Mouse (Mus musculus) induced T-regulatory cell, adult 2 months (primary cell): ENCODE measurements around the gene Agr2.

Source experiments
- DNase-seq: peaks from one replicate; pipeline ENCODE4 v3.0.0-alpha.2; 2012; ENCODE audit warnings: low read depth

Agr2 gene

GRCm38 (mm10) chr12:36026126-36026525 is 33.4 kb downstream of the Agr2 start:
- no peak for DNase-seq

DNA sequence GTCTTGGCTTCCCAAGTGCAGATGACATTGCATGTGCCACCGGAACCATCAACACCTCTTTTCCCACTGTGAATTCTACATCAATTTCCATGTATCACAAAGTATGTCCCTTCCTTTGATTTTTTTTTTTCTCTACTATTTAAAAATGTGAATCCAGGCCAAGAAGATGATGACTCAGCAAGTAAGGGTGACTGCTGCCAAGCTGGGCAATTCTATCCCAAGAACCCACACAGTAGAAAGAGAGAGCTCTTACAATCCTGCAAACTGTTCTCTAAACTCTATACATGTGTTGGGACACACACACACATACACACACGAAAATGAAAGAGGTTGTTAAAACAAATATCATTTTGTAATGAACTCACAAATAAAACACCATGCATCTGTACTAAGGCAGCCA is 34.5 kb downstream of the Agr2 start:
- no peak for DNase-seq

- no peak for DNase-seq
Observed at GRCm38 (mm10) chr12:36028968-36029645, 36.4 kb downstream of the Agr2 start.

GRCm38 (mm10) chr12:36029687-36030086 is 37.0 kb downstream of the Agr2 start:
- DNase-seq: no peak

GRCm38 (mm10) chr12:36030660-36031363 is 38.1 kb downstream of the Agr2 start:
- no peak for DNase-seq

GRCm38 (mm10) chr12:36032419-36032818 is 39.7 kb downstream of the Agr2 start:
- DNase-seq: no peak

GRCm38 (mm10) chr12:36035501-36035900 is 42.8 kb downstream of the Agr2 start:
- DNase-seq: no peak

DNA sequence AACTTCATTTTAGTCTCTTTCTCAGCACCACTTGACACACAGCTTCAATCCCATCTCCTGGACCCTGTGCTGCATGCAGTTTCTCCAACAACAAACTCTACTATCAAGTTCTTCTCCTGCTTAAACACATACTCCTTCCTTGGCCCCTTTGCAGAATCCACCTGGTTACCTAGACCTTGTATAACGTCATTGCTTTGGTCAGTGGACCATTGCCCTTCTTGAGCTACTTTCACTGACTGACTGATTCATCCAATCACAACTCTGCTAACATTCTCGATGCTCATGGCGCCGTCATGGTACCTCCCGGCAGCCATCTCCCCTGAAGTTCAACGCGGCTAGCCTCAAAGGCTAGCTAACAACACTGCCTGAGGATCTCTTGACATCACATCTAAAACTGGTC is 43.4 kb downstream of the Agr2 start:
- DNase-seq: no peak

- peak; percentile 75 for DNase-seq
Observed at GRCm38 (mm10) chr12:36036776-36037175, 44.1 kb downstream of the Agr2 start.

DNA sequence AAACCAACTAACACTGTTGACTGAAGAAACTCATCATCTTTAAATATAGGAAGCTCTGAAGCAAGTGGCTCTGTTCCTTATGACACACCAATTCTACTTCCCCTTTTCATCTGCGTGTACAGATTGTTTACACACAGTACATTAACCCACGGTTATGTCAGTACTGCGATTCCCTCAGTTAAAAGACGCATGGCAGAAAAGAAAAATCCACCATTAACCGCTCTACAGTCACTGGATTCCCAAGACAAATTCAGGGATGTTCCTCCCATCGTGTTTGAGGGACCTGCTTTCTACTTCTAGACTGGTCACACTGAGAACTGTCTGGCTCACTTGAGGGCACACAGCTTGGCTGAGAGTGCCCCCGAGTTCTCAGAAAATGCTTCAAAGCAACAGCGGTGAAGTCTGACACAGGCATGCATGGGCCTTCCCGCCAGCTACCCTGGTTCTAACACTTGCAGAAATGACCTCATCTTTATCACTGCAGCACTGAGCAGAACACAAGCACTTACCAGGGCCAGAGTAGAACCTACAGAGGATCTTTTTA is 46.9 kb downstream of the Agr2 start:
- DNase-seq: peak; percentile 67

- DNase-seq: peak; percentile 68
Observed at GRCm38 (mm10) chr12:36040571-36041280, 48.0 kb downstream of the Agr2 start.

DNA sequence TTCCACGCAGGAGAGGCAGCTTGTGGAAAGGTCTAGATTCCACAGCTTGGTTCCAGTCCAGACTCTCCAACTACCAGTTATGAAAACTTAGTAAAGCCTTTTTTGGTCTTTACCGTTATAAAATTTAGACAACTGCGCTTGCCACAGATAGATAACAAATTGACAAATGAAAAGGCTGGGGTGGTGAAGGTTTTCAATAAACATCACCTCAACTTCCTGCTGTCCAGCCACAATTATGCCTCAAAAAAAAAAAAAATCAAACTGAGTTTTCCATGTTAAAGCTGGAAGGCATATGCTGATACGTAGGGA is 48.5 kb downstream of the Agr2 start:
- DNase-seq: no peak

- DNase-seq: peak; percentile 78
Observed at GRCm38 (mm10) chr12:36041703-36042347, 49.1 kb downstream of the Agr2 start.

- peak; percentile 93 for DNase-seq
Observed at GRCm38 (mm10) chr12:36042348-36042778, 49.7 kb downstream of the Agr2 start, which contains the start of gene Tspan13. Gene Tspan13 (minus strand): TSS chr12:36042500.

- DNase-seq: no peak
Observed at GRCm38 (mm10) chr12:36044691-36045090, 52.0 kb downstream of the Agr2 start.

GRCm38 (mm10) chr12:36046196-36046595 is 53.5 kb downstream of the Agr2 start:
- no peak for DNase-seq

DNA sequence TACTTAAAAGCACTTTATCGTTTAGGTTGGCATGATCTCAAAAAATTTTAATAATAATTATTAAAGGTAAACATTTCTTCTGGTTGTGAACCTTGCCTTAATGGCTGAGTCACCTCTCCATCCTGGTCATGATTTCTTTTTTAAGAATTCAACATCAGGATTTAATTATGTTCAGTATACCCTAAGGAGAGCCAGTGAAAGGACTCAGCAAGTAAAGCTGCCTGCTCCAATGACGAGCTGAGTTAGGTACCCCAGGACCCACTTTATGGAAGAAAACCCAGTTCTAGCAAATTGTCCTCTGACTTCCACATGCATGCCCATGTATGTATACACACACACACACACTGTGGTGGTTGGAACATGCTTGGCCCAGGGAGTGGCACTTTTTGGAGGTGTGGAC is 54.9 kb downstream of the Agr2 start:
- DNase-seq: no peak

- DNase-seq: no peak
Observed at GRCm38 (mm10) chr12:36050276-36050675, 57.6 kb downstream of the Agr2 start.
